Mouse (Mus musculus) macrophage (primary cell): ENCODE measurements around the gene Mogs. TPM values are rescaled to one million over a fixed set of nuclear protein-coding genes. Genes with fewer than 3 reads are reported as not detected.
A peak's percentile ranks its signal among the peaks of the same experiment; 100 is the strongest.

Experiments
- H3K27ac ChIP-seq: fragments of 350-480 bp; formaldehyde crosslinking; 2 replicates; pipeline ENCODE4 v1.9.0; 2021
- H3K36me3 ChIP-seq: fragments of 350-480 bp; formaldehyde crosslinking; 2 replicates; pipeline ENCODE4 v1.9.0; 2021; ENCODE audit errors: inconsistent target
- H3K4me3 ChIP-seq: fragments of 350-480 bp; formaldehyde crosslinking; 2 replicates; pipeline ENCODE4 v1.9.0; 2021; ENCODE audit errors: inconsistent target
- H3K79me2 ChIP-seq: fragments of 350-480 bp; formaldehyde crosslinking; 2 replicates; pipeline ENCODE4 v1.9.0; 2021; ENCODE audit errors: inconsistent target
- WGBS: methylation state at CpG from one replicate; pipeline ENCODE4 v1.1.7; 2026; ENCODE audit warnings: inconsistent platforms; ENCODE audit not compliant: missing documents; 5-methylcytosine and 5-hydroxymethylcytosine counted together
- polyA plus RNA-seq: library from polyadenylated mRNA; stranded (reverse); fragments of 250-400 nt; gene quantifications from 3 replicates; pipeline ENCODE4 v1.2.4, GENCODE M21; 2018; ENCODE audit warnings: inconsistent platforms
- total RNA-seq, 78 experiments: library from RNA; depleted of rRNA; stranded (reverse); fragments of 250-400 nt; gene quantifications; 1 replicate in 9 of 78; 2 replicates in 24 of 78; 3 replicates in 43 of 78; 4 replicates in 2 of 78; pipeline ENCODE4 v1.2.4; 2018; ENCODE audit warnings: inconsistent platforms in 56 of 78

The Mogs gene
- 10 to 100 TPM in 7 of 26 experiments, 1 to 10 TPM in 19; 2.1 to 18.6 (median 7.8) TPM for total RNA-seq (2018; cell fraction: chromatin; rRNA removed)
- 10 to 100 TPM in 25 of 26 experiments, 1 to 10 TPM in 1; 9.4 to 24.6 (median 18.0) TPM for total RNA-seq (2018; cell fraction: cytosol; rRNA removed)
- total RNA-seq (2018; cell fraction: nucleus; rRNA removed), result 10 to 100 TPM in 25 of 26 experiments, 1 to 10 TPM in 1; 8.4 to 60.3 (median 27.2) TPM
- 8.4 to 31.8 TPM (median 16.2 TPM) in 3 replicates for polyA plus RNA-seq

- Histone ChIP-seq H3K36me3 (no peaks in the 10 kb centered on the region), H3K79me2 (peaks cover 32% of the 10 kb centered on the region; the same call in 1 of the 2 replicates), H3K4me3 (peak within 1 kb of the TSS; percentile 83), H3K27ac (peak within 1 kb of the TSS; percentile 72)
- WGBS, result under 1% methylated on average over 58 of the region's 58 CpGs
Measured at GRCm38 (mm10) chr6:83115011-83115671, at the start of gene Mogs. Gene Mogs (plus strand): TSS chr6:83115496.

GRCm38 (mm10) chr6:83065995-83066394 is 49.3 kb upstream of the Mogs start:
- Histone ChIP-seq H3K27ac (no peak overlapping the region), H3K4me3 (no peak overlapping the region), H3K36me3 (no peaks in the 10 kb centered on the region), H3K79me2 (no peaks in the 10 kb centered on the region)
- WGBS, result 57% methylated on average over 8 of the region's 8 CpGs

GRCm38 (mm10) chr6:83066441-83066840 is 48.9 kb upstream of the Mogs start:
- WGBS, result 51% methylated on average over 6 of the region's 6 CpGs
- H3K36me3 ChIP-seq, result no peaks in the 10 kb centered on the region

GRCm38 (mm10) chr6:83068221-83068620 is 47.1 kb upstream of the Mogs start:
- Histone ChIP-seq H3K36me3 (no peaks in the 10 kb centered on the region), H3K27ac (no peak overlapping the region), H3K4me3 (no peak overlapping the region), H3K79me2 (no peaks in the 10 kb centered on the region)
- 69% methylated on average over 8 of the region's 8 CpGs for WGBS

More at GRCm38 (mm10) chr6:83066441-83066840, 48.9 kb upstream of the Mogs start:
- no peak overlapping the region for H3K4me3 ChIP-seq
- H3K27ac ChIP-seq, result no peak overlapping the region
- H3K79me2 ChIP-seq, result no peaks in the 10 kb centered on the region

- no peaks in the 10 kb centered on the region for H3K79me2 ChIP-seq
- no peak overlapping the region for H3K27ac ChIP-seq
- 5% methylated on average over 73 of the region's 81 CpGs for WGBS
- H3K4me3 ChIP-seq, result no peak overlapping the region
- no peaks in the 10 kb centered on the region for H3K36me3 ChIP-seq
Measured at GRCm38 (mm10) chr6:83068706-83069487, 46.4 kb upstream of the Mogs start.

GRCm38 (mm10) chr6:83069488-83070246 is 45.6 kb upstream of the Mogs start:
- 6% methylated on average over 67 of the region's 69 CpGs for WGBS

GRCm38 (mm10) chr6:83070247-83070310 is 45.2 kb upstream of the Mogs start, which contains the start of gene Tlx2:
Gene Tlx2 (minus strand): TSS chr6:83070293.
- no peak within 1 kb of the TSS for H3K27ac ChIP-seq
- WGBS, result 4% methylated on average over 10 of the region's 10 CpGs
- H3K4me3 ChIP-seq, result no peak within 1 kb of the TSS
- H3K79me2 ChIP-seq, result no peaks in the 10 kb centered on the region
- no peaks in the 10 kb centered on the region for H3K36me3 ChIP-seq

More at GRCm38 (mm10) chr6:83069488-83070246, 45.6 kb upstream of the Mogs start:
- no peak overlapping the region for H3K27ac ChIP-seq
- H3K4me3 ChIP-seq, result no peak overlapping the region
- no peaks in the 10 kb centered on the region for H3K36me3 ChIP-seq
- no peaks in the 10 kb centered on the region for H3K79me2 ChIP-seq

- Histone ChIP-seq H3K36me3 (no peaks in the 10 kb centered on the region), H3K4me3 (no peak overlapping the region)
- WGBS, result 4% methylated on average over 57 of the region's 58 CpGs
Measured at GRCm38 (mm10) chr6:83070311-83071219, 44.7 kb upstream of the Mogs start.

GRCm38 (mm10) chr6:83071220-83071619 is 44.1 kb upstream of the Mogs start:
- Histone ChIP-seq H3K27ac (no peak overlapping the region), H3K79me2 (no peaks in the 10 kb centered on the region), H3K4me3 (no peak overlapping the region), H3K36me3 (no peaks in the 10 kb centered on the region)
- 9% methylated on average over 21 of the region's 24 CpGs for WGBS

More at GRCm38 (mm10) chr6:83070311-83071219, 44.7 kb upstream of the Mogs start:
- Histone ChIP-seq H3K27ac (no peak overlapping the region), H3K79me2 (no peaks in the 10 kb centered on the region)

- no peak overlapping the region for H3K27ac ChIP-seq
- 26% methylated on average over 2 of the region's 2 CpGs for WGBS
- H3K4me3 ChIP-seq, result no peak overlapping the region
- H3K36me3 ChIP-seq, result 0 out of 2 replicates have a peak, but pooled peaks cover 3% of the 10 kb centered on the region
- H3K79me2 ChIP-seq, result peaks cover 8% of the 10 kb centered on the region; the same call in 1 of the 2 replicates
Measured at GRCm38 (mm10) chr6:83074979-83075378, 40.3 kb upstream of the Mogs start.

GRCm38 (mm10) chr6:83077630-83078323 is 37.5 kb upstream of the Mogs start, which contains the start of gene Pcgf1:
Gene Pcgf1 (plus strand): TSS chr6:83077869.
- 2% methylated on average over 52 of the region's 54 CpGs for WGBS
- H3K79me2 ChIP-seq, result peaks cover 8% of the 10 kb centered on the region; the same call in 1 of the 2 replicates
- H3K36me3 ChIP-seq, result peaks cover 18% of the 10 kb centered on the region; the same call in 1 of the 2 replicates
- H3K4me3 ChIP-seq, result peak within 1 kb of the TSS; percentile 58
- H3K27ac ChIP-seq, result peak within 1 kb of the TSS; percentile 68

- H3K27ac ChIP-seq, result peak overlapping the region; percentile 68
- under 1% methylated on average over 46 of the region's 46 CpGs for WGBS
- H3K79me2 ChIP-seq, result peaks cover 8% of the 10 kb centered on the region; the same call in 1 of the 2 replicates
- peaks cover 18% of the 10 kb centered on the region; the same call in 1 of the 2 replicates for H3K36me3 ChIP-seq
- peak overlapping the region; percentile 58 for H3K4me3 ChIP-seq
Measured at GRCm38 (mm10) chr6:83078324-83078858, 36.9 kb upstream of the Mogs start.

- Histone ChIP-seq H3K27ac (no peak overlapping the region), H3K36me3 (peaks cover 18% of the 10 kb centered on the region; the same call in 1 of the 2 replicates), H3K79me2 (peaks cover 8% of the 10 kb centered on the region; the same call in 1 of the 2 replicates), H3K4me3 (no peak overlapping the region)
- 98% methylated on average over 5 of the region's 5 CpGs for WGBS
Measured at GRCm38 (mm10) chr6:83080210-83080609, 35.1 kb upstream of the Mogs start.
